Mouse (Mus musculus) neural tube, embryonic 11.5 days (tissue): Measurements from ENCODE around the gene Cdk14. TPM values are rescaled to one million over a fixed set of nuclear protein-coding genes. Genes with fewer than 3 reads are reported as not detected.
"Not testable (repeated sequence)": the region's sequence is repeated elsewhere in the genome, so short reads cannot be mapped to it uniquely, and the experiment has no call there.

ENCODE experiments used
- ATAC-seq: fragments of 200-750 bp; cut with Nextera tagmentation; 2 replicates; pipeline ENCODE4 v1.8.0; 2017; ENCODE audit warnings: moderate number of reproducible peaks, mild to moderate bottlenecking, moderate TSS enrichment, moderate library complexity; ENCODE audit not compliant: insufficient read depth, low FRiP score, low TSS enrichment
- DNase-seq: peaks from one replicate; pipeline ENCODE4 v3.0.0-alpha.2; 2015; ENCODE audit warnings: low spot score
- H3K27ac ChIP-seq: fragments of 300-500 bp; sonication (generic); 2 replicates; pipeline ENCODE4 v1.5.1; 2014; ENCODE audit warnings: low read depth, mild to moderate bottlenecking, low read length
- H3K27me3 ChIP-seq: fragments of 300-500 bp; sonication (generic); 2 replicates; pipeline ENCODE4 v1.6.1; 2014; ENCODE audit warnings: mild to moderate bottlenecking, low read length, mixed read lengths; ENCODE audit not compliant: control insufficient read depth, insufficient read depth
- H3K36me3 ChIP-seq: fragments of 300-500 bp; sonication (generic); 2 replicates; pipeline ENCODE4 v1.6.1; 2014; ENCODE audit warnings: mild to moderate bottlenecking, low read length, moderate library complexity, mixed read lengths; ENCODE audit not compliant: control insufficient read depth, insufficient read depth
- H3K4me1 ChIP-seq: fragments of 300-500 bp; sonication (generic); 2 replicates; pipeline ENCODE4 v1.6.1; 2014; ENCODE audit warnings: low read length, mixed read lengths; ENCODE audit not compliant: control insufficient read depth, insufficient read depth
- H3K4me2 ChIP-seq: fragments of 300-500 bp; sonication (generic); 2 replicates; pipeline ENCODE4 v1.6.1; 2014; ENCODE audit warnings: low read depth, mild to moderate bottlenecking, moderate library complexity
- H3K4me3 ChIP-seq: fragments of 300-500 bp; sonication (generic); 2 replicates; pipeline ENCODE4 v1.5.1; 2014; ENCODE audit warnings: low read depth, low read length
- H3K9ac ChIP-seq: fragments of 300-500 bp; sonication (generic); 2 replicates; pipeline ENCODE4 v1.6.1; 2014; ENCODE audit warnings: mild to moderate bottlenecking, low read length
- H3K9me3 ChIP-seq: fragments of 300-500 bp; sonication (generic); 2 replicates; pipeline ENCODE4 v1.6.1; 2016; ENCODE audit warnings: low read length; ENCODE audit not compliant: control insufficient read depth
- WGBS: fragments of 180-500 bp; shearing (Covaris S2); extraction: QIAGEN DNeasy Blood & Tissue Kit; methylation state at CpG from one replicate; pipeline ENCODE4 v1.1.7; 2014; 5-methylcytosine and 5-hydroxymethylcytosine counted together
- polyA plus RNA-seq: library from polyadenylated mRNA; unstranded; fragments of >200 nt; fragmentation: Nextera tagmentation; extraction: Ambion mirVana; gene quantifications from 2 replicates; pipeline ENCODE4 v1.2.1, GENCODE M21; 2014

Gene Cdk14
- polyA plus RNA-seq, 1 experiment from 2014 or later, result 29.5 TPM

DNA sequence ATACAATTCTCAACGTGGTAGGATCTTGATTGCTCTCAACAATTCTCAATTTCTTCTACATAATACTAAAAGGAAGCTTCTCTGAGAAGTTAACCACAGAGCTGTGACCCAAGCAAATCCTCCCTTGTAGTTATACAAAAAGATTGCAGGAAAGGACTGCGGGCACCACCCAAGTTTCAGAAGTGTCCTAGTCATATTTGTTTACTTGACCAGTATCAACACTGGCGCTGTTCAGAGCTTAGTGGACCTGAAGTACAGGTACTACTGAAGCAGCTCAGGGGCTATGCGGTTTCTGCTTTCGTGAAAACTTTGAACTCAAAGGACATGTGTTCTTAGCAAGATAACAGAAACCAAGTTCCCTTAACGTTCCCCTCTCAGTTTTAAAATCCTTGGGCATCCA is 172.4 kb downstream of the Cdk14 start:
- no peak for ATAC-seq
- Histone ChIP-seq H3K36me3 (no peaks in the 10 kb centered on the region), H3K9ac (no peak overlapping the region), H3K4me3 (no peak overlapping the region), H3K9me3 (no peaks in the 10 kb centered on the region), H3K4me1 (no peaks in the 10 kb centered on the region), H3K27me3 (no peaks in the 10 kb centered on the region), H3K4me2 (no peak overlapping the region), H3K27ac (no peak overlapping the region)
- DNase-seq, result no peak
- WGBS, result 96% methylated on average over 6 of the region's 6 CpGs

- WGBS, result 76% methylated on average over 2 of the region's 2 CpGs
- Histone ChIP-seq H3K27ac (no peak overlapping the region), H3K4me1 (no peaks in the 10 kb centered on the region), H3K36me3 (no peaks in the 10 kb centered on the region), H3K4me2 (no peak overlapping the region), H3K9me3 (no peaks in the 10 kb centered on the region), H3K9ac (no peak overlapping the region), H3K27me3 (no peaks in the 10 kb centered on the region), H3K4me3 (no peak overlapping the region)
- no peak for ATAC-seq
- DNase-seq, result no peak
Observed at GRCm38 (mm10) chr5:5246534-5247175, 173.5 kb downstream of the Cdk14 start.

GRCm38 (mm10) chr5:5245182-5245581 is 174.9 kb downstream of the Cdk14 start:
- Histone ChIP-seq H3K4me3 (no peak overlapping the region), H3K4me1 (no peaks in the 10 kb centered on the region), H3K9me3 (no peaks in the 10 kb centered on the region), H3K36me3 (no peaks in the 10 kb centered on the region), H3K9ac (no peak overlapping the region), H3K27ac (no peak overlapping the region), H3K4me2 (no peak overlapping the region), H3K27me3 (no peaks in the 10 kb centered on the region)
- DNase-seq, result no peak
- WGBS, result 93% methylated on average over 7 of the region's 7 CpGs
- ATAC-seq, result no peak

- no peaks in the 10 kb centered on the region for H3K9me3 ChIP-seq
- H3K4me2 ChIP-seq, result no peak overlapping the region
- no peak overlapping the region for H3K27ac ChIP-seq
- ATAC-seq (no peak), DNase-seq (no peak)
- no peak overlapping the region for H3K9ac ChIP-seq
- H3K27me3 ChIP-seq, result no peaks in the 10 kb centered on the region
- no peak overlapping the region for H3K4me3 ChIP-seq
- no peaks in the 10 kb centered on the region for H3K36me3 ChIP-seq
- no peaks in the 10 kb centered on the region for H3K4me1 ChIP-seq
Observed at GRCm38 (mm10) chr5:5243648-5244047, 176.5 kb downstream of the Cdk14 start.

DNA sequence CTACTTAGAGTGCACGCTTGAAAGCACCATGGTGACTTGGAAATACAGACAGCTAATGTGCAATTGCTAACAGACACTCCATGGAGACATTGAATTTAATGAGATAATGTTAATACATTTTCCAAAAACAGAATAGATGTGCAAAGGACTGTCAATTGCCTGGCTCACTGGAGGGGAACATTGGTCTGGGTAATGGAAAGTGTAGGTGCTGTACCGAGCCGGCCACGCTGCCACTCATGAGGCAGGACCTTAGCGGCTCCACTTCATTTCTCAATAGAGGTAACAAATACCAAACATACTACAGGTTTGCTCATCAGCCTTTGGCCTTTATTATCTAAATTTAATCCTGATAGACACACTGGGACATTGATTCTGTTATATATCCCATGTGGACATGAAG is 177.4 kb downstream of the Cdk14 start:
- no peak for ATAC-seq

DNA sequence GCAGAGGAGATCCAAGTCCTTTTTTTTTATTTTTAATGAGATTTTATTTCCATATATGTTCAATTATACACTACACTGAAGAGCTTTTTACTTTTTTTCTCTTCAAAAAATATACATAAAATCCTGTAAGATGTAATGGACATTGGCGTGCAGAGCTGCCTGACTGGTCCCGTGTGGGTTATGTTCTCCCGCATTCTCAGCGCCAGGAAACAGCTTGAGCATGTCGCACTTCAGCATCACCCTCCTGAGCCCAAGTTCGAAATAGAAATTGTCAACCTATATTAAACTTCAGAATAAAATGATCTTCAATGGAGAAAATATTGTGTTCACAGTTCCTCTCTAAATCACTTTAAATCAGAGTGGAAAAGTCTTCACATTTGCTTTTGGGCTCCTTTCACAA is 179.0 kb downstream of the Cdk14 start:
- ATAC-seq (no peak), DNase-seq (no peak)
- Histone ChIP-seq H3K36me3 (no peaks in the 10 kb centered on the region), H3K4me1 (no peaks in the 10 kb centered on the region), H3K4me2 (no peak overlapping the region), H3K4me3 (no peak overlapping the region), H3K27me3 (no peaks in the 10 kb centered on the region), H3K27ac (no peak overlapping the region), H3K9ac (no peak overlapping the region), H3K9me3 (no peaks in the 10 kb centered on the region)
- WGBS, result 91% methylated on average over 6 of the region's 6 CpGs

More for the DNA sequence above, 177.4 kb downstream of the Cdk14 start:
- DNase-seq, result no peak
- Histone ChIP-seq H3K27me3 (no peaks in the 10 kb centered on the region), H3K9me3 (no peaks in the 10 kb centered on the region), H3K4me2 (no peak overlapping the region), H3K27ac (no peak overlapping the region), H3K9ac (no peak overlapping the region), H3K4me1 (no peaks in the 10 kb centered on the region), H3K36me3 (no peaks in the 10 kb centered on the region), H3K4me3 (no peak overlapping the region)
- 89% methylated on average over 5 of the region's 5 CpGs for WGBS

DNA sequence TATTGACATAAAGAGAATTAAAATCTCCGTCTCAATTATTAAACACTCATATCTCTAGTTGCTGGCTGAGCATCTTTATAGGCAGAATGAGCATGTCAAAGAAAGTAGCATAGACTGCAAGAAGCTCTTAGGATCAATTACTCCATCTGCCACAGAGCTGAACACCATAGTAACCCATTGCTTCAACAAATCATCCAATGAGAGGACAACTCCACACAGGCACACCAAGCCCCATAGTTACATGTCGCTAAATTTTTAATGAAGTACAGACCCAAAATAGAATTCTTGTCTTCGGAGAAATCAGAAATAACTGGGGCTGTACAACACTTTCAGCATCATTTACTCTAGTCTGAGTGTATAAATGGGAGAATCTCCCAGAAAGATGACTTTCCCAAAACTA is 180.0 kb downstream of the Cdk14 start:
- H3K9ac ChIP-seq, result no peak overlapping the region
- no peaks in the 10 kb centered on the region for H3K4me1 ChIP-seq
- 86% methylated on average over 3 of the region's 3 CpGs for WGBS
- H3K27me3 ChIP-seq, result no peaks in the 10 kb centered on the region
- H3K36me3 ChIP-seq, result no peaks in the 10 kb centered on the region
- no peak for DNase-seq
- no peak overlapping the region for H3K4me3 ChIP-seq
- no peak overlapping the region for H3K27ac ChIP-seq
- no peak overlapping the region for H3K4me2 ChIP-seq
- H3K9me3 ChIP-seq, result no peaks in the 10 kb centered on the region
- ATAC-seq, result no peak

DNA sequence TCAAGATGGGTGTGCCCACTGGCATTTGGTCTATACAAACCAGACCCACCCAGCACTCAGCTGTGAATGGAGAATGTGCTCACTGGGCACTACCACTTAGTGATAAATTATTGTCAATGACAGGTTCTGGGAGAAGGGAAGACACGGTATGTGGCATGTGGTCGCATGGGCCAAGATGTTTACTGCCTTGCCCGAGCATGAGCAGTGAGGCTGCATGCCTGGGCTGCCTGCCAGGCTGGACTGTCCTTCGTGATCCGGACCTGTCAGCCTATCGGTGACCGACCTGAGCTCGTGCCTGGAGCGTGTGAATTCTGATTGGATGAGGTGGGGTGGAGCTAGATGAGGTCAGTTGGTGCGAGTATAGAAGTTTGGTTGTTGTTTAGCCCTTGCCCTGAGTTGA is 185.2 kb downstream of the Cdk14 start:
- WGBS, result 95% methylated on average over 10 of the region's 10 CpGs
- not testable (repeated sequence) for H3K4me2 ChIP-seq, H3K27ac ChIP-seq, ATAC-seq, DNase-seq, H3K27me3 ChIP-seq, H3K9me3 ChIP-seq, H3K36me3 ChIP-seq, H3K4me1 ChIP-seq, H3K4me3 ChIP-seq, H3K9ac ChIP-seq

GRCm38 (mm10) chr5:5226966-5227365 is 193.1 kb downstream of the Cdk14 start:
- no peak for ATAC-seq
- Histone ChIP-seq H3K36me3 (no peaks in the 10 kb centered on the region), H3K4me2 (no peak overlapping the region), H3K9ac (no peak overlapping the region), H3K27ac (no peak overlapping the region), H3K9me3 (no peaks in the 10 kb centered on the region), H3K4me3 (no peak overlapping the region), H3K27me3 (no peaks in the 10 kb centered on the region), H3K4me1 (no peaks in the 10 kb centered on the region)
- DNase-seq, result no peak
- WGBS, result 88% methylated on average over 4 of the region's 4 CpGs
